Mouse (Mus musculus) adrenal gland, postnatal 25 days (tissue): ENCODE measurements around the gene Mrln. TPM values are rescaled to one million over a fixed set of nuclear protein-coding genes. Genes with fewer than 3 reads are reported as not detected.

ENCODE experiments used
- DNase-seq: peaks from one replicate; pipeline ENCODE4 v3.0.0; 2021; ENCODE audit warnings: mixed read lengths
- long read RNA-seq: library from polyadenylated mRNA; stranded (forward); transcript quantifications from one replicate; pipeline ENCODE4 v2.0.0, GENCODE M21; 2021
- total RNA-seq: library from RNA; stranded (reverse); gene quantifications from 2 replicates; pipeline ENCODE4 v1.2.3, GENCODE M21; 2021

Mrln gene
- not detected in 2 replicates for total RNA-seq
- long read RNA-seq = 0 reads

DNA sequence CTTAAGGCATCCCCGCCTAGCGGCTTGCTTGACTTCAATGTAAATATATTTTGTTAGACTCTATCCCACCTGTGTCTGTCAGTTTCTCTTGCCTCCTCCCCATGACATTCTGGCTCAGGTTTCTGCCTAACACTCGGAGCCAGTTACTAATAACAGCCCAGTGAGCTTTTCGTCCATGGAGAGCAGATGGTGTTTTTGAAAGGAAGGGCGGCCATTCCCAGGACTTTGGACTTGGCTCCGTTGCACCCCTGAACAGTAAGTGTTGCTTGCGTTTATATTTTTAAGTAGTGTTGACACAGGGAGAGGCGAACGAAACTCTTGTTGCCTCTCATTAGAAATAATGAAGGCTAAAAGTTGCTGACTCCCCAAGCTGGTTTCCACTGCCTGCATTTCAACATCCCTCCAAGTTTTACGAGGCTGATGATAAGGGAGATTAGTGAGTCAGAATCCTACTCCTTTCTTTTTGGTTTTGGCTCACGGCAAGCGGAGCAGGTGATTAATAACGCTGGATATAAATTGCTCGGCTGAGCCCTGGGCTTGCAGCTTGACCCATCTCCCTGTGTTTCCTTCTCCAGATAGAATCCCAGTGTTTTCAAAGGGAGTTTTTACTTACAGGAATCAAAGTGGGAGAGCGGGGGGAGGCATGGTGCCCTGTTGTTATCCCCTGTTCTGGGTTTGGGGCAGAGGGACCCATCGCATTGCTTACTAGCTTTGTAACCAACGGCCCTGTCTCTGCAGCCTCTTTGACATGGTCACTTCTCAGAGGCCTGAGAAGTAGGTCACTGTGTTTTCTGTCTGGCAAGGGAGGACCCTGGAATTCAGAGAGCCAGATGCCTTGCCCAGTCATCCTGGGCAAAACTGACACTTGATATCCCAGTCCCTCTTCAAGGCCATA lies at the start of gene Mrln:
Gene Mrln (plus strand): TSS at position 160 of the 895 bp plus-strand sequence.
- no peak for DNase-seq

DNA sequence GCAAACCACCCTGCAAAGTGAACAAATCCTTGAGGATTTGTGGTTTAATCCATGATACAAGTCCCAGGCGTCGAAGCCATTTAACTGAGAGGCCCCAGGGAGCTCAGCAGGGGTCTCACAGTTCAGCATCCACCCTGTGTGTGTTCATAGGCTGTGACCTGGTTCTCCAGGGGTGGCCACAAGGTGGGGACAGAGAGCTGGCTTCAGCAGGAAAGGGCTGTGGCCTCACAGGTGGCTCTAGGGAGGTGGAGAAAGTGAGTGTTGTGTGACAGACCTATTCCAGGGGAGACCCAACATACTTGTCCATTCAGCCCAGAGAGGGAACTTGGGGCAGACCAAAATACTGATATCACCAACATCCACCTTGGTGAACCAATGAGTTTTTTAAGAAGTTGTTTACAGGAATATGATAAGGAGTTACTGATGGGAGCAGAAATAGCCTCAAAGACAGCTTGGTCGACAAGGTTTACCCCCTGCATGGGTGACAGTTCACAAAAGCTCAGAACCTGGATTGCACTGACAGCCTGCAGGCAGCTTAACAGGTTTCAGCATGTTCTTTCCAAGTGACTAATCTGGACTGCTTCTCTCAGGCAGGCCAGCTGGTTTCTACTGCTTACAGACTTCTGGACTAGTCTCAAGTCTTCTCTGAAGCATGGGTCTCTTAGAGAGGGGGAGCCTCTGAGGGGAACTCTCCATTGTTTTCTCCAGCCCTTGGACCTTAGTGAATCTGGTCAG lies 47.9 kb upstream of the Mrln start:
- peak; percentile 49 for DNase-seq

DNA sequence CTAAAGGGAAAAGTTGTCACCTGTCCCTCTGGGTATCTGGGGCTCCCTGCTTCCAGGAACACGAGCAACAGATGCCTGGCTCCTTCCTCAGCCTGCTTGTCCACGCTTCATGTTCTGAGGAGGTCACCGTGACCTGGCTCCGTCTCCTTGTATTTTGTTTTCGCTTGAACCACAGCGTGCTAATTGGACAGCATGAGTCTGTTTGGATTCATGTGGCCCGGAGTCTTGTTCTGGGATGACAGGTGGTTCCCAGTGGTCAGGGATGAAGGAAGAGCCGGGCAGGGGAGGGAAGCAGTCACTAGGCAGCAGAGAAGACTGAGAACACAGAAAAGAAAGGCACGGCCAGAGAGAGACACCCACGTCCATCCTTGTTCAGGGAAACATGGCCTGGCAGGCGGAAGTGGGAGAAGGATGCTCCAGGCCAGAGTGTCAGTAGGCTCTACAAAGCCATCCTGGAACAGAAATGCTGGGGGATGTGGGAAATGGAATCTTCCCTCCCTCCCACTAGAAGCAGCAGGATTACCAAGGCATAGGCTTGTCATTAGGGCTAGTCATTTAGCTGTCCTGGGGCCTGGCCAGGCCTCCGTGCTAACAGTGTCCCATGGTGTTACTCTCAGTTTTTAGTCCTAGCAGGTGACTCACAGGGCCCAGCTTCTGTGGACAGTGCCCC lies 44.7 kb upstream of the Mrln start:
- DNase-seq = peak; percentile 38

DNA sequence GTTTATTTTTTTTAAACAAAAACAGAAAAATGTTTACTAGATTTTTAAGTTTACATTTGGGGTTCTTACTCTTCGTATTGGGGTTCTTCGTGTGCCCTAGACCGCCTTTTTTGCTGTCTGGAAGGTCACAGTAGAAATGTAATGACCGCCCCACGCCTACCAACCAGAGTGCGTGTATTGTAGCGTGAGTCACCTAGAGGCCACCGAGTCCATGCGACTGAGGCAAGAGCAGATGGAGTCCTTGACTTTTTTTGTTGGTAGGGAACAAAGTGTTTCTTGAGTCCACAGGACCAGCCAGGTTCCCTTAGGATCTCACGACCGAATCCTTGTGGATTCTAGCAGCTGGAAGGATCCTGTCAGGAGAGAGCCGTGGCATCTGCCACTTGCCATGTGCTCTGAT lies 43.7 kb upstream of the Mrln start:
- peak; percentile 31 for DNase-seq

DNA sequence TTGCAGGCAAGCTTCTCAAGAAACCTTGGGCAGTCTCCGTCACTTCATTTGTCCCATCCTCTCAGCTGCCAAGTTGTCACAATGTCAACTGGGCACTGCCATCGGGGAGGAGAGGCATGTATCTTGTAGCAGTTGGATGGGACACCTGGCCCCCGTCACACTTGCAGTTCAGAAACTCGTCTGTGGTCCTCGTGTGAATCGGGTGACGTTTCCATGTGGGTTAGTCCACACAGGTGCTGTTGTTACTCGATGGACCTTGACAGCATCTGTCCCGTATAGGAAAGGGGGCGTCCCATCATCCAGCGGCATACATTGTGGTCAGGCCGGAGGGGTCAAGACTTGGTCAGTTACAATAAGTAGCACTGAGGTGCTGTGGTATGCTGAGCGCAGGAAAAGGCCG lies 43.0 kb upstream of the Mrln start:
- no peak for DNase-seq

DNA sequence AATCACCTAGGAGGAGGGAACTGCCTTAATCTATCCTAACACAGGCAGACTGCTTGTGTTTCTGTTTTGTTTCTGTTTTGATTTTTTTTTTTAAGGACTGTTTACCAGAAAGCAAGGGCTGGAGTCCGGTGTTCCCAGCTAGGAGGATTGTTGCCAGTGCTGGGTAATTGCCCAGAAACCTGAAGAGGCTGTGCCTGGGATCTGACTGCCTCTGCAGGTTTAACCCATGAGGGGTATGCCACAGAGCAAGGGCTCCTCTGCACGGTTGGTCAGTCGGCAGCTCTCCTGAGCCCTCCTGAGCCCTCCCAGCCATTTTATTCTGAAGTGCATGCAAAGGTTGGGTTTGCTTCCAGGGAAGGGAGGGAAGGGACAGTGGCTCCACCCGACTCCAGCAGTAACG lies 40.8 kb upstream of the Mrln start:
- no peak for DNase-seq

DNA sequence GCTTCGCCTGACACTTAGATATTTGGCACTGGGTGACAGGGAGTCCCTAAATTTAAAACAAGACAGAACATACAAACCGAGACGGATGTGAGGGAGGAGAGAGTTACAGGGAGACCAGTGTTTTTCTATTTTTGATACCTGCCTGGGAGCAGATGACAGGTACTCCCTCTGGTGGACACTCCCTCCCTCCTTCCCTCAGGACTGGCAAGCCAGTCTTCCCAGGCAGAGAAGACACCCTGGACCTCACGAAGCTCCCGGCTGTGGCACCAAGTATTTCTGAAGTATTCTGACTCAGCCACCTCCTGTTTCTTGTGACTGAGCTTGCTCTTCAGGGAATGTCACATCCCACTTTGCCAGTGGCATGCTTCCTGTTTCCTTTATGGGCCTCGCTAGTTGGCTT lies 38.6 kb upstream of the Mrln start:
- DNase-seq = no peak

DNA sequence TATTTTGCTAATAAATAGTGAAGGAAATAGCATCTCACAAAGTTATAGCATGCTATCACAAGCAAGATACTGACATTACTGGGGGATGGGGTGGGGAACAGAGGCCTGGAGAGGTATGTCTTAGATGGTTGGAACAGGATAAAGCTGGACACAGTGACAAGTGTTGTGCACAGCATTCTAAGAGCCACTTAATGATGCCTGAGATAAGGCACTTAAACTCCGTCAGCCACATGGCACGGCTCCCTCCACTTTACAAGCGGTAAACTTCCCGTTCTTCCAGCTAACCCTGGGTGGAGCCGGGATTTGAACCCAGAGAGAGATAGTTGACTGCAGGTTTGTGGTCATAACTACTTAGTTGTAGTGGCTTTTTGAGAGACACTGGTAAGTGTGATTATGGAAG lies 38.0 kb upstream of the Mrln start:
- DNase-seq = no peak

DNA sequence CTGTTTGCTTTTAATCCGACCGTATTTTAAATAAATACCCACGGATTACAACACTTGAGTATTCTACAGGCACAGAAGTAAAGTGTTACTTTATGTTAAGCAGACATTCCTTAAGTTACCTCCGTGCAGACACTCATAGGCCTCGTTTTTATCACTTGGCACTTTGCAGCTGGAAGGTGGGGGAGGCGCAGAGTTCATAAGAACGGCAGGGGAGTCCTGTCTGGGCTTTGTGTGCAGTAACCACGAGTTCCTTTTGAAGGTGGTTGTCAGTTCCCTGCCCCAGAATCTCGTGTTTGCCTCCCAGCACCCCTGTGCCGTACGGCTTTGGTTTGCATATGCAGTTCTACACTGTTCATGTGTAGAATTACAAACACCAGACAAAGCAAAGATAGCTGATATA lies 36.8 kb upstream of the Mrln start:
- no peak for DNase-seq

DNA sequence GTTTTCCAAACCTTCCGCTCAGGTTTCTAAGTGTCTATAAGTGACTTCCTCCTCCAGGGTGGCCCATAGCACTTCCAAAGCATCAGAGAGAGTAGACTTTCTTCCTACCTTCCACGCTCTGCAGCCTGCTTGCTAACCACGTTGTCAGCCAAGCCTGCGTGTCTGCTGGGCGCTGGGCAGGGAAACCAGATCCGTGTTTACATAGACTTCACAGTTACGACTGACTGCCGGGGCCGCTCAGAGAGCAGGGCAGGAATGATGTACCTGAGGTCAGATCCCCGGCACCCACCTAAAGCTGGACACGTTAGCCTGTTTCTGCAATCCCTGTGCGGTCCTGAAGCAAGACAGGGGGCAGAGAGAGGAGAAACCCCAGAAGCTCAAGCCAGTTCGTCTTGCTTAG lies 36.1 kb upstream of the Mrln start:
- no peak for DNase-seq

DNA sequence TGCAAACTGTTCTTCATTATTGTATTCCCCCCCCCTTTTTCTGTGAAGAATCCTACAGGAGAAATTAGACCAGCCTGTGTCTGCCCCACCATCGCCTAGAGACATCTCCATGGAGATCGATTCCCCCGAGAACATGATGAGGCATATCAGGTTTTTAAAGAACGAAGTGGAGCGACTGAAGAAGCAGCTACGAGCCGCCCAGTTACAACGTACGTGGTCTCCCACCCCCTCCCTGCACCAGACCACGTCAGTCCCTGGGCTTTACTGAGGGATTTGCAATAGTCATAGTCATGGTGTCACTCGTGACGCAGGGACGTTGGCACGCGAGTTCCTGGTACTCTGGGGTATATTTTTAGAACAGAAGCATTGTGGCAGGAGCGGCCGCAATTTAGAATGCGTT lies 35.4 kb upstream of the Mrln start:
- no peak for DNase-seq

DNA sequence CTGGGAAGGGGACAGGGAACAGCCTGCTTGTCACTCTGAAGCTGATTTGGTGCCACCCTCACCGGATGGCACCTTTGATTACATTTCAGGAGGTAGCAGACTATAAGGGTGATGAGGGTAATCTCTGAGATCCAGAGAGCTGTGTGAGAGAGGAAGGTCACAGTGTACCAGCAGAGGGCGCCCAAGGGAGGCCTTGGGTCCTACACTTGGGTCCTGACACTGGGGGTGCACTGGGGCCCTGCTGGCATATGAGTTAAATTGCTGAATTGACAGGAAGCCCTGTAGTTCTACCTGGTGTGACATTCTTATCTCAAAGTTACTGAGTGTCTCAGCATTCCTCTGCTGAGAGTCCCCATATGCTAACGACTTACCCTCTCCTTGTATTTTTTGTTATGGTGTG lies 31.1 kb upstream of the Mrln start:
- peak; percentile 70 for DNase-seq

DNA sequence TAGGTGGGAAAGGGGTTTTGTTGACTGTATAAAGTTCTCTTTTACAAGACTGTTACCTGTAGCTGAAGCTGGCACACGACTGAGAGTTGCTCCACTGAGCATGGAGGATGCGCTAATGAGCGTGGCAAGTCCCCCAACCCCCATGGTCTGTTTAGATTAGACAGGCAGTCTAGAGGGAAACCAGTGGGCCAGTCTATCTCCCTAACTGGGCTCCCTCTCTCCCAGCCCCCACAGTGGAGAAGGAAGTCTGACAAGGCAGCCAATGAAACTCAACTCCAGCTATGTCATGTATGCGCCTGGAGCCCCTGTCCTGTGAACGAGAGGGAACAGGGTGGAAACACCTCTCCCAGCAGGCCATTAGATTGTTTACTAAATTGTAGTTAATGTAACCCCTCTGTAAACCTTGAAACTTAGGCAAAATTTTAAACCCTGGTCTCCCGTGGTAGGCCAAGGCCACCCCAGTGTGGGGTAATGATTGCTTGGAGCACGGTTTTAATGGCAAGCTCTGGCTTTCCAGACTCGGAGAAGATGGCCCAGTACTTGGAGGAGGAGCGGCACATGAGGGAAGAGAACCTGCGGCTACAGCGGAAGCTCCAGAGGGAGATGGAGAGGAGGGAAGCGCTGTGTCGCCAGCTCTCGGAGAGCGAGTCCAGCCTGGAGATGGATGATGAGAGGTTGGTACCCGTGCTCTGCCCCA lies 29.8 kb upstream of the Mrln start:
- DNase-seq = no peak

DNA sequence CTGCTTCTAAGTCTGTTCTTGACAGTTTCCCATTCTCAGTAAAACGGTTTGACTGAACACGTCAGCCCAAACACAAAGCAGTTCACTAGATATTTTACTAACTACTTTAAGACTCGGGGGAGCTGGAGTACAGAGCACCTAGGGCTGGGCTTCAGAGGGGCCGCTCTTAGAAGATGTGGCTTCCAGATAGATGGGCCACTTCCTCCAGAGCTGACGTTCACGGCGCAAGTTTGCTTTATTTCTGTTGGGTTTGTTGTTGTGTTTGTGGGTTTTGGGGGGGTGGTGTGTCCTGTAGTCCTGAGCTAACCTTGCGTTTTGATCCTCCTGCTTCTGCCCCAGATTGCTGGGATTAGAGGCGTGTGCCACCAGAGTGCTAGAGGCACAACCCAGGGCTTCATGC lies 23.7 kb upstream of the Mrln start:
- DNase-seq = no peak

DNA sequence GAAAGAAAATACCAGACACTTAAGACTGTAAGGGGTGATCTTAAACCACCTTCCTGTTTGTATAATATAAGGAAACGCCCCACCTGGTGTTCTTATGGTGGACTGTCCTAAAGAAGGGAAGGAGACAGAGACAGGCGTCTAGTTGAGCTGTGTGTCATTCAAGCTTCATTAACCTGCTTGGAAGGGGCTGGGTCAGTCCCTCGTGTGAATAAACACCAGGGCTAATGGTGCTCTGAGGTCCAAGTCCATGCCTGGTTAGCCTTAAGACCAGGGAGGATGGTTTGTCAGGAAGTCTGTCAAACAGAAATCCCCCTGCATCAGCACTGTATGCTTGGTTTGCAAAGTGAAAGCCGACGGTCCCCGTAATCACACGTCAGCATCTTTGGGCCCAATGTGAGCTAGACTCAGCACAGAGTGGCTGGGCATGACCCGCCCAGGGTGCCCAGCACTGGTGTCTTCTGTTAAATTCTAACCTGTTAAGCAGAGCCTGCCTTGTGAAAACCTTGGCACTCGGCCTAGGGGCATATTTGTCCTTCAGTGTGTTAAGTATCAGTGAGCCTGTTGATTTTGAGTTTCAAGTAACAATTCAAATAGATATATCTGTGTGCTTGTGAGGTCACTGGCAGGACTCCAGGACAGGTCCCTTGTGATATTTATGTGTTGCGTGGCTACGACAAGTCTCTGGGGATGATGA lies 23.0 kb upstream of the Mrln start:
- no peak for DNase-seq

DNA sequence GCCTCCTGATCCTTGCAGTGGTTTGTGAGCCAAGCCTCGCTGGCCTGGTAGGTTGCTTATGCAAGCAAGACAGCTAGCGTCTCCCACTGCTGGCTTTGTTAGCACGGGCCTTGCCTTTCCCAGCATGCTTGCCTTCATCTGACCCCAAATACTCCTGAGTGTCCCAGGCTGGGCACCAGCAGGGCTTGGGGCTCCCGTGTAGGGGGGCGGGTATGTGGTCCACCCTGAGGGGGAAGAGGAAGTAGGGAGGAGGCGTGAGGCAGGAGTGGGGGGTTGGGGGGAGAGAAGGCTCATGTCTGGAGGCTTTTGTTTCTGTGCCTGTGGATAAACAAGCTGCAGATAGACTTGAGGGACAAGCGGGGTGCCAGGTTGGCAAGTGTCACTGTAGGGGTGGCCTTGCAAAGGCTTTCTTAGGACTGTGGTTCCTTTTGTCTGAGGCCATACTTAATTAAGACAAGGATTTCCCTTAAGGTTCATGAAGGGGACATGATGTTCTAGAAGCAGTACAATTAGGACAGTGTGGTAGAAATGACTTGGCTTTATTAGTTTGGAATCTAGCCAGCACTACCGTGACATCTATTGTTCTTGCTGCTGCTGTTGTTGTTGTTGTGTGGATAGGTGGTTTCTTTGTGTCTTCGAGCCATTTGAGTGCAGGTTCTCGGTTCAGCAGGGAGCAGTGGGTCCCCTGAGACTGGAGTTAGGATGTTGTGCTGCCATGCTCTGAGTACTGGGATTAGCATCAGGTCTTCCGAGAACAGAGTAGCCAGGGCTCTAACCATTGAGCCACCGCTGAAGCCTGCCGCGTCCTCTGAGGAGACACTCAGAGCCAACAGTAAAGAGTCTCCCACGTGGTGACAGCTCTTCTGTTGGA lies 21.0 kb upstream of the Mrln start:
- no peak for DNase-seq

DNA sequence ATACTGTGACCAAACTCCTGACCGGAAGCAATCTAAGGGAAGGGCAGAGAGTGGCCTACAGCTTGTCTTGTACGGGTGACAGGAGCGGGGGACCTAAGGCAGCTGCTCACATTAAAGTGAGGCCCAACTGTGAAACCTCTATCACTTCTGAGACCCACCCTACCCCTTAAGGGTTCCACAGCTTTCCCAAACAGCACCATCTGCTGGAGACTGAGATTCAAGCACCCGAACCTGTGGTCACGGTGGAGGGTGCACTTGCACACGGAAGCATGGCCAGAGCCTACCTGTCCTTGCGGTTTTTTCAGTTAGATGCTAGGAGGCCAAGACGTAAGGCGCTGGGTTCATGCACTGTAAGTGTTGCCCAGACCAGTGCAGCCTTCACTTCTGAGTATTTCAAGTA lies 18.3 kb upstream of the Mrln start:
- DNase-seq = no peak

DNA sequence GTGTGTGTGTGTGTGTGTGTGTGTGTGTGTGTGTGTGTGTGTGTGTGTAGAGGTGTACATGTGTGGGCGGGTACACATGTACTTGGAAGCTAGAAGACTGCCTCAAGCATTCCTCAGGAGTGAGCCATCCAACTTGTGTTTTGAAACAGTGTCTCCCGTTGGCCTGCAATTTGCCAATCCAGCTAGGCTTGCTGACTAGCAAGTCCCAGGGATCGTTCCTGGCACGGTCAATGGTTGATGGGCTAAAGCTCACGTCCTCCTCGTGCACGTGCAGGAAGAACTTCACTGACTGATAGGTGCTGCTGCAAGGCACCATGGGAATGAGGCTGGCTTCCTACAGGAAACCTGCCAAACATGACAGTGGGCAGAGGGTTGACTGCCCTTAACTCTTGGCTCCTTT lies 17.9 kb upstream of the Mrln start:
- no peak for DNase-seq

DNA sequence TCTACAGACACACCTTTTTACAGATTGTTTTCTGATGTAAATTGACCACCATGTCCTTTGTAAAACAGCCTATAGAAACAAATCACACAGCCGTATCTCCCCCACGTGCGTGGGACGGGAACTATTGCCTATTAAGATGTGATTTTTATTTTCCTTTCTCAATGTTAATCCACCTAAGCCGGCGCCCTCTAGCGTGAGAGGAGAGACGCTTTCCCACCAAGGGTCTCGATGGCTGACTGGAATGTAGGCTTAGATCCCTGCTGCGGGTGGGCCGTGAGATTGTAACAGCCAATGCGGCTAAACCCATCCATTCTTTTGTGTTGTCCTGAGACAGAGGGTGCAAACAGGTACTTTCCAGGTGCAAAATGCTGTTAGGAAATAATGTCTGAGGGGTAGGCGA lies 14.6 kb upstream of the Mrln start:
- DNase-seq = no peak

DNA sequence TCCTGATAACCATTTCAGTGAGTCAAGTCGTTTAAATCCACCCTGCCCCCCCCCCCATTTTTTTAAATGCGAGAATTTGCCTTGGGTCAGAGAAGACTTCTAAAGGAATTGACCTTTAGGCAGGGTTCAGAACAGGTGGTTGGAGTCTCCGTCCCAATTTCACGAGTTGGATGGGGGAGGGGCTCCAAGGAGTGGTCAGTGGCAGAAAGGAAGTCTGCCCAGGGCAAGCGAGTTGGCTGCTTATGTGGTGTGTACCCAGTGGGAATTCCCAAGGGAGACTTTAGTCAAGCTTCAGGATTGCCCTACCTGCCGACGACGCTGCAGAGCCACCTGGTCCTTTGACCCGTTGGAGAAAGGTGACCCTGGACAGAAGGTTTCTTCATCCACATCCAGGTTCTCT lies 10.2 kb upstream of the Mrln start:
- no peak for DNase-seq

DNA sequence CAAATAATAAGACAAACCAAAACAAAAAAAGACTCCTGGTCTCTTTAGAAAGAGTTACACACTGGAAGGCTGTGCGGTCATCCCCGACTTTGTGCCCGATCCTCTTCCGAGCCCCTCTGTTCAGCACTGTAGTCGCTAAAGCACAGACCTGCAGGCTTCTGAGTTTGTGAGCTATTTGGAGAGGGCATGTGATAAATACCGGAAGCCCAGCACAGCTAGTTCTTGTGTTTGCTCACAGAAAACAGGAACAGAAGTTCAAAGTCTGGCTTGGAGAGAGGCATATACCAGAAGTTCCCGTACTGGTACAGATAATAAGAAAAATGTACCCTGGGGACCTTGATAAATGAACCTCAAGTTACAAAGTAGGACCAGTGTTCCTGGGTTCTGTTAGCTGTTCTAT lies 9.2 kb upstream of the Mrln start:
- no peak for DNase-seq
